Mouse (Mus musculus): Measurements from ENCODE around the gene Stub1.

The Stub1 gene

DNA sequence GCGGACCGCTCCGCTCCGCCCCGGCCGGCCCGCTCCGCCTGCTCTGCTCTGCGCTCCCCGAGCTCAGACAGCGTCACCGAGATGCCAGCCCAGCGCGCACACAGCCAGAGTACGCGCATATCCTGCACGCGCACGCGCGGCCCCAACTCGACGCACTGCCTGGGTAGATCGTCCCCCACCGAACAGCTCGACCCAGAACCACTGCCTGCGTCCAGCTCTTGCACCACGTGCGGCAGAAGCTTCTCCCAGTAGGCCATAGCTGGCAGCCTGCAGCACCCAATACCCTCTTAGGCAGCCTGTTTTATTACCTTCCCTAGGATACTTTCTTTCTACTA lies 3.8 kb upstream of the Stub1 start, which contains the start of gene Rhbdl1:
TSS of gene Rhbdl1 (minus strand) at position 220 of the 335 bp plus-strand sequence.
- DNase-seq (ENCODE audit: low read depth, low spot score), result peak; percentile 61

DNA sequence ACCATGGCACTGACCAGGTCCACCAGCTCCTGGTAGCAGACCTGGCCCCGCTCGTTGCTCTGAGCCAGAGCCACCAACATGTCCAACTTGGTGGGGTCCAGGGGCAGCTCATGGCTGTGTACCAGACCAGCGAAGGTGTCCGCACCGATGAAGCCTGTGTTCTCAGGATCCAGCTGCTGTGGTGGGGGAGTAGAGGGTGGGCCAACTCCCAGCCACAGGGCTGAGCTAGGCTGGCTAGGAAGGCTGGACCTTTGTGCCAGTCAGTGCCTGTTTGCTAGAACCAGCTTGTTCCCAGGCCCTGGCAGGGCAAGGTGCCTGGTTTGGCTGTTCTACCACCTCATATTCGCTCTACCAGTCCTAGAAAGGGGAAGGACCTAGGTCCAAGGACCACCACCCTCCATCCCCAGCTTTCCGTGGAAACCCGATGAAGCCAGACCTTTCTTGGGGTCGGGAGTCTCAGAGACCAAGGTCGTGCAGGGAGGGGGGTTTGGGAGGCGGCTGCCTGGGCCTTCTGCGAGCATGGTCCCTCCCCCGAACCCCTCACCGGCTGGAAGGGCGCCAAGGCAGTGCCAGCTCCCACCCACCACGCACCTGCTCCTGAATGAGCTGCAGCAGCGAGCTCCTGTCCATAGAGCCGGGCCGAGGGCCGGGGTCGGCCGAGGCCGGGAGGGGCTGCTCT lies 3.3 kb upstream of the Stub1 start:
- DNase-seq (ENCODE audit: low read depth, low spot score), result no peak

DNA sequence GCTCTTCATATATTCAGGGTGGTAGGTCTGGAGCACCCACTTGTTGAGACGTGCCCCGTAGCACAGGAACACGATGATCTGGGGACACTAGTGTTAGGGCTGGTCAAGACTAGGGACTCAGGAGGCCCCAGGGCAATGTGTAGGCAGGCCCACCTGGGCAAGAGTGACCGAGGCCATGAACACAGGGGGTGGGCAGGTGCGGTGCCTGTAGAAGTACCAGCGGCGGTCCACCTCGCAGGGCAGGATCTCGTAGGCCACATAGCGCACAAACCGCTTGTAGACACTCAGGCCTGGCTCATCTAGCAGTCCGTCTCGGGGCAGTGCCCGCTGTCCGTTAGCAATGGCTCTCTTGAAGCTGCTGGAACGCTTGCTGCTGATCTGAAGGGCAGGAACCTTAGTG lies 2.6 kb upstream of the Stub1 start:
- DNase-seq (ENCODE audit: low read depth, low spot score), result no peak

DNA sequence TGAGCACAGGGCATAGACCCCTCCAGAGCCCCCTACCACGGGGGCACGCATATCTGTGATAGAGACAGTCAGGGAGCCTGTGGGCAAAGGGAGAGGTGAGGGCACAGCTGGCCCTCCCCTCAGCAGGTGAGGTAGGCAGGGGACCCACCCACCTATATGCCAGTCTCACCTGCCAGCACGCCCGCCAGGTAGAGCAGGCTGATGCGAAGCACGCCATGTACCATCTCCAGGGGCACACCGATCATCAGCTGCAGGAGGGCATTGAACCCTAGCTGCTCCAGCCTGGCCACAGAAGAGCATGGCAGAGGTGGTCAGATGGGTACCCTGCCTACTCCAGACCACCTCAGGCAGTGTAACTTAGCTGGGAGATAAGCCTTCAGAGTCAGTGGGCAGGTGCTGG lies 2.1 kb upstream of the Stub1 start:
- no peak for DNase-seq (ENCODE audit: low read depth, low spot score)

DNA sequence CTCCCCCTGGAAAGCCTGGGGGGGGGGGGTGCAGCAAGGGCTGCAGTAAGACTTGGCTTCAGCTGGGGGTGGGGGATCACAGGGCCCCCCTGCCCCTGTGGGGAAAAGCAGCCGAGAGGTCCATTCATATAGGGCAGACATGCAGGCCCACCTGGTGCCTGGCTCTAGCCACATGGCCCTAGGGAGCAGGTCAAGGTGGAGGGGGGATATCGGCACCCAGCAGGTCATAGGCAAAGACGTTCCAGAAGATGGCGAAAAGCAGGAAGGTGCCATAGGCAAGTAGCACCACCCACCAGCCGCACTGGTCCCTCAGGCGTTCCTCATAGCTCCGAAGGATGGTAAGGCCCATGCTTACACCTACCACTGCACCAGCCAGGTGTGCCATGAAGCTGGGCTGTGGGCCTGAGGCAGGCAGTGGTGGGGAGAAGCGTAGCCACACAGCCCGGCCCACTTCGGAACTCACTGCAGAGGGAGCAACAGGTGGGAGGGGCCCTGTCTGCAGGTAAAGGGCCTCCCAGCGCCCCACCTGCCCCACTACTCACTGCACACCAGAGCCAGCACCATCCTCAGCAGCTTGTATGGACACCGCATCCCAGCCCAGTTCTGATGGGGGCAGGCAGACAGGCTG lies 1.5 kb upstream of the Stub1 start:
- DNase-seq (ENCODE audit: low read depth, low spot score), result no peak

DNA sequence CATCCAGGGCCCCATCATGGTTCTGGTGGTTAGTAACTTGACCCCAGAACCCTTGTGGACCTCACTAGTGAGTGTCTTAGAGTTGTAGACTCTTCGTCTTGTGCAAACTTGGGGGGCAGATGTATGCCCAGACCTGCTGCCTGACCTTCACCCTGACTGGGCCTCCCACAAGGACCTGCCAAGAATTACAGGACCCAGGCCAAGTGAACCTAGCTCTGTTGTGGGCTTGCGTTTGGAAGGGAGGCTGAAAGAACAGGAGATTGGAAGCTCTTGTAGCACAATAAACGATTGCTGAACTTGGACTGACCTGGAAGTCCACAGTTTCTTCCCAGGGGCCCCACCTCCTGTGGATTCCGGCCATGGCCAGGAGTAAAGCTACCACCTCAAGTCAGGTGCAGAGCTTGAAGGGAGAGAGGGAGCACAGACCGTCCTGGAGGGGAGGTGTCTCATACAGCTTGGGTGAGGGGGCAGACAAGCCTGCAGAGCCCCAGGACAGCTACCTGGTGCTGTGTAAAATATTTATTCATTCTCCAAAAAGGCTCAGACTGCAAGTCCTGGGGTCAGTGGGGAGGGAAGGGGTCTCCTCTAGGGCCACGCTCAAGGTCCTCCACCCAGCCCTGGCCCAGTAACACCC lies 874 bp upstream of the Stub1 start:
- no peak for DNase-seq (ENCODE audit: low read depth, low spot score)

DNA sequence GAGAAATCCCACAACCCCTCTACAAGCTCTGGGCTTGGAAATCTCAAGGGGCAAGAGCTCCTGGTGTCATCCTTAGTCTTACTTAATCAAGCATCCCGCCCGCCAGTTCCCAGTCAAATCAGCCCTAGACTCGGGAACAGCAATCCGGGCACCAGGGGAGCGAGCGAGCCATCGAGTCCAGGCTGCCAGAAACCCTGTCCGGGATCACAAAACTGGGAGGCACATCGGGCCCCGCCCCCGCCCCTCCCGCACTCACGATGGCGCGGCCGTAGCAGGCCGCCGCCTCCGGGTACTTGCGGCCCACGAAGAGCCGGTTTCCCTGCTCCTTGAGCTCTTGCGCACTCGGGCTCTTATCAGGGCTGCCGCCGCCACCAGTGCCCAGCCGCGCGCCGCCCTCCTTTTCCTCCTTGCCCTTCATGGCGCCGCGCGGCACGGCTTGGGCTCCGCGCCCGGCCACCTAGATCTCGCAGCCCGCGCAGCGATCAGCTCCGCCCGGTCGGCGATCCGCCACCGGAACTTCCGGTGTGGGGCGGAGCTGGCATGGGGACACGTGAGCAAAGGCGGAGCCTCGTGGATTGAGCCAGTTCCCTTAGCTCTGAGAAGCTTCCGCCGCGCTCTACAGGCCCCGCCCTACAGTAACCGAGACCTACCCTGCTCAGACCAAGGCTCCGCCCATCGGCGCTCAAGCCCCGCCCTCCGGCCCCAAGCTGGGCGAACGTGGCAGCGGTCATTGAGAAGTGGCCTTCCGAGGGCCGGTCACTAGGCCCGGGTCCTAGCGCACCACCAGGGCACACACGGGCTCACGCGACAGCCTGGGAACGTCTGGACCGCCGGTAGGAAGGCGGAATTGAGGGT lies 541 bp downstream of the Stub1 start:
- DNase-seq (ENCODE audit: low read depth, low spot score), result peak; percentile 99

DNA sequence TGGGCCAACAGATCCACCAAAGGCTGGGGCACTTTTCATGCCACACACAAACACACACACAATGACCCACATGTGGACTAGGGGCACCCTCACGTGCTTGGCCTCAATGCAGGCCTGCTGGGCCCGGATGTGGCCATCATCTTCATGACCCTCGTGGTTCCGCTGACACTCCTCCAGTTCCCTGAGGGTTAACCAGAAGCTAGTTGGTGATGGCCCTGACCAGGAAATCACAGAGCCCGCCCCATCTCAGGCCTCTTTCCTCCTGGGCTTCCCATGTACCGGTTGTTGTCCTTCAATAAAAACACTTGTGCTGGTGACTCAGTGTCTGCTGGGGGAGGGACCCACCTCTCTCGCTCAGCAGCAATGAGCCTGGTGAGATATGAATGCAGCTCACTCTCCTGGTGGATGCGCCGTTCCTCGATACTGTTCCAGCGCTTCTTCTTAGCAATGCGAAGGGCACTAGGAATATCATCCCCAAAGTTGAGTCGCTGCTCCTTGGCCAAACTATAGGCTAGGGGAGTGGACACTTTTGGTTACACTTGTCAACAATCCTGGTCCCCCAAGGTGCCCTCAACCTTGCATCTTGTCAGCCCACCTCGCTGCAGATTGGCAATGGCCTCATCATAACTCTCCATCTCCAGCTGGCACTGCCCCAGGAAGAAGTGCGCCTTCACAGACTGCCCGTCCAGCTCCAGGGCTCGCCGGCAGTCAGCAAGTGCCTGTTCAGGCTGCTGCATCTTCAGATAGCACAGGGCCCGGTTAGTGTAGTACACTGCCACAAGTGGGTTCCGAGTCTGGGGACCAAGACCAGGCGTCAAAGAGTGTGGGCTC lies 1.5 kb downstream of the Stub1 start:
- DNase-seq (ENCODE audit: low read depth, low spot score), result no peak

DNA sequence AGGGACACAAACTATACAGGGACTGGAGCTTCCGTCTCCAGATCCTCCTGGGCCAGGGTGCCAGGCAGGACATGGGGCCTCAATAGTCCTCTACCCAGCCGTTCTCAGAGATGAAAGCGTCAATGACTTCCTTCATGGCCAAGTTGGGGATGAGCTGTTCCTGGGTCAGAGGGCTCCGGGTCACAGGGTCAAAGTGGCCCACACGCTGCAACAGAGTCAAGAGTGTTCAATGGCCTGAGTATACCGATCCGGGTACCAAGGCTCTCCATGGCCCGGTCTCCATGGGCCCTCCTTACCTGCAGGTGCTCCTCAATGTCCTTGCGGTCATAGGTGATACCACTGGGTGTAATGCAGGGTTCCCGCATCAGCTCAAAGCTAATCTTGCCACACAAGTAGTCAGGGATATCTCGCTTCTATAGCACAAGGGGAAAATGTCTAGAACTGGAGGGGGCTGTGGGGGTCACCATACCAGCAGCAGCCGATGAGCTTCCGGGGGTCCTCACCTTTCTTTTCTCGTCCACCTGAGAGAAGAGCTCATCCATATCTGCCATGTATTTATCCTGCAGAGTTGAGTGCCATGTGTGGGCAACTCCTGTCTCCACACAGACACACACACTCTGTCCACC lies 2.3 kb downstream of the Stub1 start:
- no peak for DNase-seq (ENCODE audit: low read depth, low spot score)

DNA sequence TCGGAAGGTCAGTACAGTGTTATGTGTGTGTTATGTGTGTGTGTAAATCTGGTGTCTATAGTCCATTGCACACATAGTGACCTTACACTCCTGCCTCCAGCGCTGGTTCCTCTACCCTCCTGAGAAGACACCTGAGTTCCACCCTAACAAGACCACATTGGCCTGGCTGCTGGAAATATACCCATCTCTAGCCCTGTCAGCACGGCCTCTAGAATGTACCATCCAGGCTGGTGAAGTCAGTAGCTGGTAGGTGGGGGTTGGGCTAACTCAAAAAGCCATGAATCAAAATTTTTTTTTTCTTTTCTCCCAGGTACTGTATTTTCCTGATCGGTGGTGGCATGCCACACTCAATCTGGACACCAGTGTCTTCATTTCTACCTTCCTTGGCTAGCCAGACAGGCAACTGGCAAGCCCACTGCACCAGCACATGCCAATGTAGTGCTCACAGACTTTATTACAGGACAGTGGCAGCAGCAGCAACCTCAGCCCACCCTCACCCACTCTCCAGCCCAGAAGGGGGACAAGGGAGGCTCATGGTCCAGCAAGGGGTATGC lies 2.9 kb downstream of the Stub1 start:
- no peak for DNase-seq (ENCODE audit: low read depth, low spot score)

DNA sequence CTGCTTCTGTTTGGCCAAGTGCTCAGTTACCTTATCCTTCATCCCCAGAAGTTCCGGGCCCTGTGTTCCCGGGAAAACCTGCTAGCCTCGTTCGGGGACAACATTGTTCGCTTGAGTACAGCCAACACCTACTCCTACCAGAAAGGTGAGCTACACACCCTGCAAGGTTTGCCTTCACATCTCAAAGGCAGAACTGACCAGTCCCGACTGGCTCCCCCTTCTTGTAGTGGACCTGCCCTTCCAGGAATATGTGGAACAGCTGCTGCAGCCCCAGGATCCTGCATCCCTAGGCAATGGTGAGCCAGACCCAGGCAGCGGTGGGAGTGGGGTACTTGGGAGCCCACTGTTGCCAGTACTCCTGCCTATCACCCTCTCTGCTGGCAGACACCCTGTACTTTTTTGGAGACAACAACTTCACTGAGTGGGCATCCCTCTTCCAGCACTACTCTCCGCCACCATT lies 3.6 kb downstream of the Stub1 start:
- no peak for DNase-seq (ENCODE audit: low read depth, low spot score)

DNA sequence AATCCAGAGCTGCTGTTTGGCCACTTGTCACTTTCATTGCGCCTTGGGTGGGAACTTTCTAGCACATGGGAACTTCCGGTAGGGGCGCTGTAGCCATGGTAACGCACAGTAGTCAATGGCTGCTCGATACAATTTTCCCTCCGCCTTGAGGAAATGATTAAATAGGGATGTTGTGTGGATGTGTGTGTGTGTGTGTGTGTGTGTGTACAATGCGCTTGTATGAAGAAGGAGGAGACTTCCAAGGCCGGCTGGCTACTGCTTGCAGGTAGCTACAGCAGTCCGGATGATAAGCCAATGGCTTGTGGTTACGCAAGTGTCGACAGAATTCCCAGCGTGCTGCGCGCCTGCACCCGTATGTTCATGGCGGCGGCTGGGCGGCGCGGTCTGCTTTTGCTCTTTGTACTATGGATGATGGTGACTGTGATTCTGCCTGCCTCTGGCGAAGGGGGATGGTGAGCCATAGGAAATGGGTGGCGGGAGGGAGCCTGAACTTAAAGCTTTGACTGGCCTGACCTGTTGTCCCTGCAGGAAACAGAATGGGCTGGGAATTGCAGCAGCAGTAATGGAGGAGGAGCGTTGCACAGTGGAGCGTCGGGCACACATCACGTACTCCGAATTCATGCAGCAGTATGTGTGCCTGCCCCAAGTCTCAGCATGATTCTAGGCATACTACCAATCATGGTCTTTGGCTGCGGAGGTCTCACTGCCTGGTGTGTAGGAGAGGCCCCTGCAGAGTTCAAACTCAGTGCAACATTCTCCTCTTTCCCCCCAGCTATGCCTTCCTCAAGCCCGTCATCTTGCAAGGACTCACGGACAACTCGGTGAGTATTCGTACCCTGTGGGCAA lies 4.3 kb downstream of the Stub1 start, which contains the start of gene Jmjd8:
TSS of gene Jmjd8 (plus strand) at position 156 of the 846 bp plus-strand sequence.
- peak; percentile 88 for DNase-seq (ENCODE audit: low read depth, low spot score)

DNA sequence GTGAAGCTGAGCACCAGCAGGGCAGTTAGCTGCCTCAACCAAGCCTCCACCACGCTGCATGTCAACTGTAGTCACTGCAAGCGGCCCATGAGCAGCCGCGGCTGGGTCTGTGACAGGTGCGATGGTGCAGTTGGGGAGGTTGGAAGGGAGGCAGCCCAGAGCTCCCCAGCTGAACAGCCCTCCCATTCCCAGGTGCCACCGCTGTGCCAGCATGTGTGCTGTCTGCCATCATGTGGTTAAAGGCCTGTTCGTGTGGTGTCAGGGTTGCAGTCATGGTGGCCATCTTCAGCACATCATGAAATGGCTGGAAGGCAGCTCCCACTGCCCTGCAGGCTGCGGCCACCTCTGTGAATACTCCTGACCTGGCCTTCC lies 5.0 kb downstream of the Stub1 start:
- no peak for DNase-seq (ENCODE audit: low read depth, low spot score)

DNA sequence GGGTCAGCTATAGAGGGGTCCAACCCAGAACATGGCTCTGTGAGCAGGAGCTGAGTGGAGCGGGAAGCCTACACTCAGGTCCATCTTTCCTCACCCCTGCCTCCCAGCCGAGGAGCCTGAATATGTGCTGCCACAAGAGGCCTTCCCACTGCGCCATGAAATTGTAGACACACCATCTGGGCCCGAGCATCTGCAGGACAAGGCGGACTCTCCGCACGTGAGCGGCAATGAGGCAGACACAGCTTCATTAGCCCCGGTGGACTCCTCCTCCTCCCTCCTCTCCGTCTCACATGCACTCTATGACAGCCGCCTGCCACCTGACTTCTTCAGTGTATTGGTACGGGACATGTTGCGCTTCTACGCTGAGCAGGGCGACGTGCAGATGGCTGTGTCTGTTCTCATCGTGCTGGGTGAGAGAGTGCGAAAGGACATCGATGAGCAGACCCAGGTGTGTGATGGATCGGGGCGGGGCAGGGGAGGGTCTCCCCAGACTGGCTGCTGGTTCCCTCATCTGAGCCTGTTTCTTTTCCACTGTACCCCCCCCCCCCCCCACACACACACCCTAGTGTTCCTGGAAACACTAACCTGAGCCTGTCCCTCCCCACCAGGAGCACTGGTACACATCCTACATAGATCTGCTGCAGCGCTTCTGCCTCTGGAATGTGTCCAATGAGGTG lies 5.5 kb downstream of the Stub1 start:
- no peak for DNase-seq (ENCODE audit: low read depth, low spot score)

DNA sequence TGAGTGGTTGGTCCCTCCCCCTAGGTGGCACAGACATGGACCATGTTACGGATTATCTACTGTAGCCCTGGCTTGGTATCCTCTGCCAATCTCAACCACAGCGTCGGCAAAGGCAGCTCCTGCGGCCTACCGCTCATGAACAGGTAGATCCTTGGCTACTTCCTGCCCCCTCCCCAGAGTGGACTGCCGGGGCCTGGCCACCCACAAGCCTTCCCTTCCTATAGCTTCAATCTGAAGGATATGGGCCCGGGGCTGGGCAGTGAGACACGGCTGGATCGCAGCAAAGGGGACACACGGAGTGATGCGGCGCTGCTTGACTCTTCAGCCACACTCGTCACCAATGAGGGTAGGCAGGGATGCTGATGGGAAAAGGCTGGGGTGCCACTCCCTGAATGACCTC lies 6.2 kb downstream of the Stub1 start:
- no peak for DNase-seq (ENCODE audit: low read depth, low spot score)

DNA sequence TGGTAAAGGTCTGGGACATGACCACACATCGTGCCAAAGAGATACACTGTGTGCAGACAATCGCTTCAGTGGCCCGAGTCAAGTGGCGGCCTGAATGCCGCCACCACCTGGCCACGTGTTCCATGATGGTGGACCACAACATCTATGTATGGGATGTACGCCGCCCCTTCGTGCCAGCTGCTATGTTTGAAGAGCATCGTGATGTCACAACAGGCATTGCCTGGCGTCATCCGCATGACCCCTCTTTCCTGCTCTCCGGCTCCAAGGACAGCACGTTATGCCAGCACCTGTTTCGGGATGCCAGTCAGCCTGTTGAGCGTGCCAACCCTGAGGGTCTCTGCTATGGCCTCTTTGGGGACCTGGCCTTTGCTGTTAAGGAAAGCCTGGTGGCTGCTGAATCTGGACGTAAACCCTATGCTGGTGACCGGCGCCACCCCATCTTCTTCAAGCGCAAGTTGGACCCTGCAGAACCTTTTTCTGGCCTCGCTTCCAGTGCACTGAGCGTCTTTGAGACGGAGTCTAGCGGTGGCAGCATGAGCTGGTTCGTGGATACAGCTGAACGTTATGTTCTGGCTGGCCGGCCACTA lies 7.1 kb downstream of the Stub1 start:
- DNase-seq (ENCODE audit: low read depth, low spot score), result no peak

DNA sequence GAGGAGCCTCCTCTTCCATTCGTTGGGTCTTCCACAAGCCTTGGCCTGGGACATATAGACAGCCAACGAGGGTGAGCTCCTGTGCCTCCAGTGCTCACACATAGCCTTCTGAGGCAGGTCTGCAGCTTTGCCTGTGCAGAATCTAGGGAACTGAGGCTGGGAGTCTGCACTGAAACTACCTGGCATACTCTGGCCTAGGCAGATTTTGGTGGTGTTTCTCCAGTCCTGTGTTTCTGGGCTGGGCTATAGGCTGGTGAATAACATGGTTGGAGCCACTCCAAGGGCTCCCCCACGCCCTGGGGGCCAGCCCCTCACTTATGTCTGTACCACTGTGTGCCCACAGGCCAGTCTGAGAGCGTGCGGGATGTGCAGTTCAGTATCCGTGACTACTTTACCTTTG lies 7.9 kb downstream of the Stub1 start:
- DNase-seq (ENCODE audit: low read depth, low spot score), result no peak

DNA sequence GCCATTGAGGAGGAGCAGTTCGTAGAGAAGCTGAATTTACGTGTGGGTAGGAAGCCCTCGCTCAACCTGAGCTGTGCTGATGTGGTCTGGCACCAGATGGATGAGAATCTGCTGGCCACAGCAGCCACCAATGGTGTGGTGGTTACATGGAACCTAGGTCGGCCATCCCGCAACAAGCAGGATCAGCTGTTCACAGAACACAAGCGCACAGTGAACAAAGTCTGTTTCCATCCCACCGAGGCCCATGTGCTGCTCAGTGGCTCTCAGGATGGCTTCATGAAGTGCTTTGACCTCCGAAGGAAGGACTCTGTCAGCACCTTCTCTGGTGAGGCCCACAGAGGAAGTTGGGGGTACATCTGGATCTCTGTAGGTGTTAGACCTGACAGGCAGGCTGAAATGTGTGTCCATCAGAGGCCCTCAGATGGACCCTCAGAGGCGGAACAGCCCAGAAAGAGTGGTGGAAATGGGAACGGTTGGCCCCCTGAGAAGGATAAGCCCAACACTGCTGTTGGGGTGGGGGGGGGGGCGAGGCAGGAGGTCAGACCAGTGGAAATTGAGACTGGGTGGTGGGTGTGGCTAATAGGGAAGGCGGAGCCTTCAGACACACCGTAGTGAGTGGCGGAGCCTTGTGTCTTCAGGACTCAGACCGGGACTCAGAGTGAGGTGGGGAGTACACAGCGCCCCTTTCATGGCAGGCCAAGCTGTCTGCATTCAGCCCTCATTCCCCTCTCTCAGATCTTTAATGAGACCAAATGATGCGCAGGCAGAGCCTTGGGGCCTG lies 8.7 kb downstream of the Stub1 start:
- DNase-seq (ENCODE audit: low read depth, low spot score), result peak; percentile 50

Data from R1 (cell line).